Mouse (Mus musculus) c-Kit-positive CD71-positive TER-119-negative erythroid progenitor cells, embryonic 14.5 days (primary cell): ENCODE results near the gene Zfp319.

Source experiments
- DNase-seq: peaks from one replicate; pipeline ENCODE4 v3.0.0-alpha.2; 2013; ENCODE audit warnings: low read depth

The Zfp319 gene

GRCm38 (mm10) chr8:95310342-95310970 is 21.3 kb downstream of the Zfp319 start, which contains the start of gene Tepp:
TSS of gene Tepp (plus strand) at chr8:95310566.
- DNase-seq, result no peak

- DNase-seq, result no peak
These were observed 25.3 kb downstream of the Zfp319 start, which contains the start of gene Cngb1 for GRCm38 (mm10) chr8:95306431-95306830. TSS of gene Cngb1 (minus strand) at chr8:95306585.

GRCm38 (mm10) chr8:95305526-95305925 is 26.2 kb downstream of the Zfp319 start:
- no peak for DNase-seq

GRCm38 (mm10) chr8:95302410-95302809 is 29.3 kb downstream of the Zfp319 start:
- DNase-seq, result peak; percentile 11

GRCm38 (mm10) chr8:95293891-95294290 is 37.9 kb downstream of the Zfp319 start:
- no peak for DNase-seq

GRCm38 (mm10) chr8:95293172-95293571 is 38.6 kb downstream of the Zfp319 start:
- no peak for DNase-seq

- DNase-seq, result no peak
These were observed 42.6 kb downstream of the Zfp319 start for GRCm38 (mm10) chr8:95289066-95289650.

- no peak for DNase-seq
These were observed 50.3 kb downstream of the Zfp319 start for GRCm38 (mm10) chr8:95281493-95281892.
